Mouse (Mus musculus): ENCODE data around the gene Ppp1r16b.

DNA sequence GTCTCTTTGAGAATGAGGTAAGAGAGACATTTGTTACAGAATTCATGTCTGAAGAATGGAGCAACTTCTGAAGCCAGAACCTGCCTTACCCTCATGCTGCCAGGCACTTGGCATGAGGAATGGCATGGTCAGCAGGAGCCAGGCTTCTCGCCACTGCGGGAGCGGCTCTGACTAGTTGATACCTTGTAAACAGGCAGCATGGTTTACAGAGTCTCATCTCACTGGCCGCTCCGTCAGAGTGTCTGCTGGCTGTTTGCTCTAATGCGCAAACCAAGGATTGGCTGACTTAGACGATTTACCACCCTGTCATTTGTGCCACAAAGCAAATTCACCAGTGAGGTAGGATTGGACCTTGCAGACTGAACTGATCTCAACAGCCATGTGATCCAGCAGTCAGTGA lies 115.9 kb downstream of the Ppp1r16b start:
- TF ChIP-seq POLR2A (IDR thresholded peaks at IDR 0.05; ENCODE audit: insufficient read depth, low read length) = no peak
- TF ChIP-seq EP300 (IDR thresholded peaks at IDR 0.05; ENCODE audit: insufficient read depth, low read depth, low read length) = no peak
- TF ChIP-seq CTCF (IDR thresholded peaks at IDR 0.05; ENCODE audit: low read depth, low read length) = no peak

All from ES-Bruce4 (cell line).